Mouse (Mus musculus) testis, postnatal 10 days (tissue): ENCODE results near the gene Stil.

Experiments used
- DNase-seq: peaks from one replicate; pipeline ENCODE4 v3.0.0; 2021; ENCODE audit warnings: low spot score

The Stil gene

DNA sequence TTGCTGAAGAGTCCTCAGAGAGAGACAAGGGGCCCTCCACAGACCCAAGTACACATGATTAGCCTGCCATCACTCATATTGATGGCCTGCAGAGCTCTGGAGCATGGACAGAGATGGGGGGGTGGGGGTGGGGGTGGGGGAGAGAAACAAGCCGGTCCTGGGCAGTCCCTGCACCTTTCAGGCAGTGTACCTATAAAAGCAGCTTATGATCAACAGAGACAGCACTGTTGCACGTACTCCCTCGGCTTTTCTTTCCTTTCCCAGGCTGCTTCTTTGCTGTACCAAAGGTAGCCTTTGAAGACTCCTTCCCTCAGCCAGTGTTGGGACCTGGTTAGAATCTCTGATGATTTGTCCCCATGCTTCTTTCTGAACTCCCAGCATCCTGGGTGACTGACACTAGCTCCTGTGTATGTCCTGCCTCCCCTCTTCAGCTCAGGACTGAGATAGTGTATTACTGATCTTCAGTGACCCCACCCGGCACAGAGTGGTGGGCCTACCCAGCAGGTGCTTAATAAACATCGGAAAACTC is 79.9 kb downstream of the Stil start:
- DNase-seq = no peak

DNA sequence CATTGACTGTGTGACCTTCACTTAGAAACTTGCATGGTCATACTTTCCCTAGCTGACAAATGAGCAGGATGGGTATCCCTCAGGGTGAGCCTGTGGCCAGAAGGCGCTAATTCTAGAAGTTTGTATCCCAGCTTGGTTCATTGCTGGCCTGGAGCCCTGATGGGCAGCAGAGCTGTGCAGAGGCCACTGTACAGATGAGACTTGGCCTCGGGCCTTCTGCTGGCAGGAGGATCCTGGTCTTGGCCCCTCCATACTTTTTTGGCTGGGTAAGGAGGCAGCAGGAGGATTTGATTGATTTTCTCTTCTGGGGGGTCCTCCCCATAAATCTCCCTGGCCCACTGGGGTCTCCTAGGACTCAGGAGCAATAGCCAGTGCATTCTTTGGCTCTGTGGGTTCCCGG is 83.1 kb downstream of the Stil start:
- no peak for DNase-seq

DNA sequence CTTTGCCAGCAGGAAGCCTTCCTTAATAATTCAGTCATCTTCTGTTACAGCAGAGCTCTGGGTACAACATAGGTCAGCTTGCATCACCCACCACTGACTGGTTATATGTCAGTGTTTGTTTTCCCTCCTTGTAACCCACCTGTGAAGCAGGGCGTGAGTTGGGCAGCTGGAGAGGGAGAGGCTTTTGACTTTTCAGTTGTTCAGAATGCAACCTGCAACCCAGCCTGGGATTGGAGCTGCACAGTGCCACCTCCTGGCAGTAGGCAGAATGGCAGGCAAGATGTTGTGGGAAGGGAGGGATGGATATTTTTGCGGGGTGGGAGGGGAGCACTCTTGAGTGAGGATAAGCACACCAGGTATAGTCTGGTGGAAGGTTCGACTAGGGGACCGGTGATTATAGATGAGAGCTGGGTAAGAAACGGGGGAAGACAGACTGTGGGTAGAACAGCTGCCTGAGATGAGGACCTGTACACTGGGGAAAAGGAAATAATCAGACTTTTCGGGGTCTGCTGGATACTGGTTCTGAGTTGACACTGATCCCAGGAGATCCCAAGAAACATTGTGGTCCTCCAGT is 85.7 kb downstream of the Stil start:
- peak; percentile 68 for DNase-seq

DNA sequence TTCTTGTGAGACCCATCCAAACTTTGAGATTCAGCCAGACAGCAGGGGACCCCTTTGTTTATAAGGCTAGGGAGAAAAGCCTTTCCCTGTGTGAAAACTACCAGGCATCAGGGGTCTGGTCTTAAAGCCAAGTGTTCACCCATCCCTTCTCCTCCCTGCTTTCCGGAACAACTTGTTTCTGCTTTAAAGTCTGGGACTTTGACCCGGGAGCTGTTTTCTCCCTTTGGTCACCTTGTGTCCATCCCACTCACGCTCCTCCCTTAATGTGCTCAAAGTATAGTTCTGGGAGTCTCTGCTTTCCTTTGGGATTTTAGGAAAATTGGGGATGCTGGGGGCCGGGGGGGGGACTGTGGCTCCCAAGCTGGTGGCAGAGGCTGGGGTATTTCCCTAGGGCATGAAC is 86.3 kb downstream of the Stil start:
- DNase-seq = peak; percentile 14

DNA sequence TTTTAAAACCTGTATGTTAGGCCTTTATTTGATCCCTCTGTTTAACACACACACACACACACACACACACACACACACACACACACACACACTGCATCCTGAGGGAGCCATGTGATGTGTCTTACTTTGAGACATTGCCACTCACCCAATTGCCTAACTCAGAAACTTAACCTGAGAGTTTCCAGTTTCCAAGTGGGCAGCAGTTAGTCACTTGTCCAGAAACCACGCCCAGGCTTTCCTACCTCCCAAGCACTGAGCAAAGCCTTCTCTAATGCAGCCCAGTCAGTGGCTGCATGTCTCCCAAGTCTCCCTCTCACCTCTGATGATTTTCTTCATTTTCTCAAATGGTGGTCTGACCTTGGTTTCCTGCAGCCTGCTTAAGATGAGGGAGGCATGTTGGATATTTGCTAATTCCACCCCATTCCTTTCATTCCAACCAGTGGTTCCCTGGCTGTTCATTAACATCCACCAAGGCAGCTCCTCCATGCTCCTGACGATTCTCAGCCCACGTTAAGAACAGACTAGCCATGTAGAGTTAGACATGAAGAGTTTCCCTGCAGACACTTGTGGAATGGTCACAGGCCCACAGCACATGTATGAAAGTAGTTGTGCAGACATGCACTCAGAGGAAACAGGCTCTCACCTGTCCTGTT is 86.9 kb downstream of the Stil start:
- peak; percentile 26 for DNase-seq

DNA sequence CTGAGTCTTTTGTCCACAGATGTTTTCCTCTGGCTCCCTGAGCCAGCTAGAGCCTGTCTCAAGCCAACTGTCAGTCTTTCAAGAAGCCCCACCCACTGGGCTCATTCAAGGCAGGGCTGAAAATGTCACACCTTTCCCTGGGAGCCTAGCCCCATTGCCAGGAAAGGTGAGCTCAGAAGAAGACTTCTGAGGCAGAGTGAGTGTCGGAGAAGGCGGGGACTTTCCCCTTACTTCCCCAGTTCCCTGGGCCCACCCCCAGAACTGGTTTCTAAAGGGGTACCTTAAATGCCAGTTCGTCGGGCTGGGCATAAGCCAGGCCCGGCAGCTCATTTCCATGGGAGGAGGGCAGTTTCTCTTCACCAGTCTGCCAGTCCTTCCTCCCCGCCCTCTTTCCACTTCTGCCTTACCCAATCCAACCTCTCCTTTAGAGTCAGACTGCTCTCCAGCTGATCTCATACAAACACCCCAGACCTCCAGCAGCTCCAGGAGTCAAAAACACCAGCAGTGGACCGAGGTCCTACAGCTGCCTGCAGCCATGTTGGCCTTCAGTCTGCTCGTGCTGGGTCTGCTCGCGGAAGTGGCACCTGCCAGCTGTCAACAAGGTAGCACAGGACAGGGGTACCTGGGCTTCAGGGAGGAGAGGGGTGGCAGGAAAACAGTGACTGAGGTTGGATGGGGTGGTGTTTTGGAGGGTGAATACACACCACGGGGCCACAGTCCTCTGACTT is 88.8 kb downstream of the Stil start, which contains the start of gene Pdzk1ip1:
Gene Pdzk1ip1, plus strand, starts transcription at position 98 of the 728 bp plus-strand sequence.
- DNase-seq = peak; percentile 31

DNA sequence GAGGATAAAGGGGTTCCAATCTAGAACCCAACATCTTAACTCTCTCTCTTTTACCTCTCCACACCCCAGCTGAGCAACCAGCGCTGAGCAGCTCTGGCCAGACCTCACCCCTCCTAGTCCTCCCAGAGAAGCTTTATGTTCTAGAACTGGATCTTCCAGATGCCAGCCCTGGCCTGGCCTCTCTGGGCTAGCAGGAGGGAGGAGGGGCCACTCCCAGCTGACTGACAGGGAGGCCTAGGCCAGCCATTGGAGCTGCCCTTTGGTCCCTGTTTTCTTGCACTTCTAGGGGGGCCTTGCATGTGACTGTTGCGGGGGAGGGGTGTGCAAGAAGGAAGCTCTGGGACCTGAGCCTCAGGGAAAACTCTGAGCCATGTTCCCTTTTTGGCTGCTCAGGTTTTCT is 90.6 kb downstream of the Stil start:
- peak; percentile 37 for DNase-seq

DNA sequence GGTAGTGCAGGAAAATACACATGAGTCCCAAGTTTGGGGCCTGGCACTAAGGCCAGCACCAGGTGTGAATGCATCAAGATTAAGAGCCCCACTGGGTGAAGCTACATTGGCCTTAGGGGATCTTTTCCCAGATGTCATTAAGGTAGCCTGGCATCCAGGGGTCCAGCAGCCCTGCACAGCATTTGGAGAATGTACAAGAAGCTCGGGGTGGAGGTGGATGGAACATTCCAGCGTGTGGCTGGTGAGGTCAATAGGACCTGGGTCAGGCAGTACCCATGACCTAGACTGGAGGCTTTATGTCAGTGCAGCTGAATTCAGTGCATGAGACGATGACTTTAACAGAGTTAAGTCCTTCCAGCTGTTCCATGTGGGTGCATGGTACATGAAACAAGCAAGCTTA is 91.8 kb downstream of the Stil start:
- peak; percentile 22 for DNase-seq
